Mouse (Mus musculus) ES-E14 (cell line): ENCODE results near the gene Ap1g2. TPM values are rescaled to one million over a fixed set of nuclear protein-coding genes. Genes with fewer than 3 reads are reported as not detected.
A peak's percentile ranks its signal among the peaks of the same experiment; 100 is the strongest.

Experiments used
- DNase-seq: peaks from one replicate; pipeline ENCODE4 v3.0.0-alpha.2; 2013; ENCODE audit warnings: low read depth, low spot score
- H3K27ac ChIP-seq: 2 replicates; pipeline ENCODE4 v1.5.1; 2012; ENCODE audit warnings: low read depth, mild to moderate bottlenecking, low read length, moderate library complexity, mixed read lengths; ENCODE audit not compliant: poor library complexity, insufficient read depth, severe bottlenecking
- H3K36me3 ChIP-seq: 2 replicates; pipeline ENCODE4 v1.6.1; 2012; ENCODE audit warnings: mild to moderate bottlenecking, low read length, moderate library complexity, mixed read lengths; ENCODE audit not compliant: control insufficient read depth, poor library complexity, insufficient read depth, severe bottlenecking
- H3K4me1 ChIP-seq, 2 experiments: fragments of 150-350 bp in 1 of 2; sonication (generic) in 1 of 2; 2 replicates each; pipeline ENCODE4 v1.6.1; 2012; ENCODE audit warnings: low read length in 2 of 2, mild to moderate bottlenecking in 1 of 2, mixed read lengths in 1 of 2; ENCODE audit not compliant: control insufficient read depth in 2 of 2, insufficient read depth in 2 of 2, poor library complexity in 1 of 2
- H3K4me3 ChIP-seq, 2 experiments: fragments of 150-350 bp in 1 of 2; sonication (generic) in 1 of 2; 2 replicates each; pipeline ENCODE4 v1.5.1; 2012; ENCODE audit warnings: low read length in 2 of 2, low read depth in 1 of 2, mild to moderate bottlenecking in 1 of 2, mixed read lengths in 1 of 2; ENCODE audit not compliant: insufficient read depth in 1 of 2, poor library complexity in 1 of 2, severe bottlenecking in 1 of 2
- H3K9ac ChIP-seq: 2 replicates; pipeline ENCODE4 v1.6.1; 2012; ENCODE audit warnings: low read depth, mild to moderate bottlenecking, low read length, mixed read lengths; ENCODE audit not compliant: poor library complexity, insufficient read depth, severe bottlenecking
- H3K9me3 ChIP-seq: fragments of 150-350 bp; sonication (generic); 2 replicates; pipeline ENCODE4 v1.6.1; 2012; ENCODE audit warnings: low read depth, mild to moderate bottlenecking, low read length; ENCODE audit not compliant: control insufficient read depth, insufficient read depth
- CHD2 ChIP-seq: IDR thresholded peaks from 2 replicates; pipeline ENCODE4 v1.6.1; 2014; ENCODE audit warnings: mild to moderate bottlenecking, low read depth, low read length, inconsistent platforms
- HCFC1 ChIP-seq: IDR thresholded peaks from 2 replicates; pipeline ENCODE4 v1.6.1; 2012; ENCODE audit warnings: low read length, inconsistent platforms, borderline replicate concordance; ENCODE audit not compliant: insufficient read depth
- MAFK ChIP-seq: IDR thresholded peaks from 2 replicates; pipeline ENCODE4 v1.6.1; 2014; ENCODE audit warnings: mild to moderate bottlenecking, low read depth, low read length, inconsistent platforms; ENCODE audit not compliant: insufficient read depth
- ZC3H11A ChIP-seq: IDR thresholded peaks from 2 replicates; pipeline ENCODE4 v1.6.1; 2012; ENCODE audit warnings: low read depth, mild to moderate bottlenecking, inconsistent platforms, low read length, borderline replicate concordance
- ZNF384 ChIP-seq: IDR thresholded peaks from 2 replicates; pipeline ENCODE4 v1.6.1; 2012; ENCODE audit warnings: low read depth, low read length, inconsistent platforms
- in situ Hi-C, 2 experiments: fragments of 600-800 bp; cut with MboI; formaldehyde crosslinking; loops; one replicate each; pipeline ENCODE4 v1.15.1; 2025; ENCODE audit warnings: low sequenced_read_pairs in 2 of 2, inconsistent platforms in 1 of 2; ENCODE audit not compliant: unreplicated experiment in 2 of 2
- total RNA-seq: library from RNA; depleted of rRNA; stranded (reverse); fragments of 300-350 nt; gene quantifications from 2 replicates; pipeline ENCODE4 v1.2.3, GENCODE M21; 2012

Ap1g2 gene
- total RNA-seq, 1 experiment = 5.9 TPM

DNA sequence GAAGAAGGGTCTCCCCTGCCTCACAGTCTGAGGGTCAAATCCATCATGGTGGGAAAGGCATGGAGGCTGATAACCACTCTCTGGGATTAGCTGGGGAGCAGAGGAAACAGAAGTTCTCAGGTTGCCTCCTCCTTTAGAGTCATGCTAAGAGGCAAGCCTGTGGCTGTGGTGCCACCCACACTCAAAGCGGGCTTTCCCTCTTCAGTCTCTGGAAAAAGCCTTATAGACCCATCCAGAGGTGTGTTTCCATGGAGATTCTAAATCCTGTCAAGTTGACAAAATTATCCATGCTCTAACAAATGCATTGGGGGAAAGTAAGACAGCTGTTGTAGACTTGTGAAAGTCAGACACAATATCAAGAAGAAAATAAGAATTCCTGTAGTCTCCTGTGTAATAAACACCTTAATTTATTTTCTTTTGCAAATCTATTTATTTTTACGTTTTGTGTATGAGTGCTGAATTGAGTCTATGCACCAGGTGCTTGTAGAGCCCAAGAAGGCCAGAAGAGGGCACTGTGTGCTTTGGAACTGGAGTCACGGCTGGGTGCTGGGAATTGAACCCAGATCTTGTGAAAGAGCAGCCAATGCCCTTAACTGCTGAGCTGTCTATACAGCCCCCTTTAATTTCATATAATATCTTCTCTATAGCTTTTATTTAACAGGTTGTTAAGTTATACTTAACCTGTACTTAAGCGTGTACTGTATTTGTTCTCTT, 13.2 kb upstream of the Ap1g2 start:
- Histone ChIP-seq H3K27ac (no peak overlapping the region), H3K4me1 (peaks cover 0 to 5% of the 10 kb centered on the region in 2 experiments; a peak in 1 of 4 replicates), H3K36me3 (no peaks in the 10 kb centered on the region), H3K9ac (no peak overlapping the region), H3K4me3 (no peak overlapping the region), H3K9me3 (no peaks in the 10 kb centered on the region)
- in situ Hi-C loops = loop anchor here in 1 of 2 experiments (10.0 kb wide), 1 partner anchor 315 kb away; no protein-coding TSS in a partner anchor
- no peak for DNase-seq
- TF ChIP-seq MAFK = no peak
- TF ChIP-seq ZC3H11A = peak; percentile 60; the same call in 1 of the 2 replicates
- no peak for TF ChIP-seq CHD2
- TF ChIP-seq ZNF384 = no peak
- no peak for TF ChIP-seq HCFC1

DNA sequence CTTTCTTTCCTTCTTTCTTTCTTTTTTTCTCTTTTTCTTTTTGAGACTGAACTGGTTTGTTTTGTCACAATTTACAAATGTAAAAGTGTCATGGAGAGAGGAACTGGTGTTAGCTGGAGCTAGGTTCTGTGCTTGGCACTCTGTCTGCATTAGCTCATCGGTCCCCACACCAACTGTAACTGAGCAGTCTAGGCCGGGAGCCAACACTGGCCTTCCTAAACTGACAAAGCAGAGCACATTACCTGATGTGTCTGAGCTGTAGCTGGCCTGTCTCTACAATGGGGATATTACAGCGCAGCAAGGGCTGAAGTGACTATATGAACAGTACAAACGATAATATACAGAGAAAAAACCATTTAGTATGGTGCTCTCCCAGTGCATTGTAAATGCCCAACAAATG, 12.5 kb upstream of the Ap1g2 start:
- in situ Hi-C loops = no loop called here
- H3K4me1 ChIP-seq = peaks cover 5 to 10% of the 10 kb centered on the region in 2 experiments; a peak in 3 of 4 replicates
- H3K36me3 ChIP-seq = no peaks in the 10 kb centered on the region
- no peak overlapping the region for H3K27ac ChIP-seq
- no peaks in the 10 kb centered on the region for H3K9me3 ChIP-seq
- TF ChIP-seq ZNF384 (no peak), HCFC1 (no peak), MAFK (no peak), CHD2 (no peak), ZC3H11A (no peak)
- no peak overlapping the region for H3K4me3 ChIP-seq
- DNase-seq = no peak
- H3K9ac ChIP-seq = no peak overlapping the region

DNA sequence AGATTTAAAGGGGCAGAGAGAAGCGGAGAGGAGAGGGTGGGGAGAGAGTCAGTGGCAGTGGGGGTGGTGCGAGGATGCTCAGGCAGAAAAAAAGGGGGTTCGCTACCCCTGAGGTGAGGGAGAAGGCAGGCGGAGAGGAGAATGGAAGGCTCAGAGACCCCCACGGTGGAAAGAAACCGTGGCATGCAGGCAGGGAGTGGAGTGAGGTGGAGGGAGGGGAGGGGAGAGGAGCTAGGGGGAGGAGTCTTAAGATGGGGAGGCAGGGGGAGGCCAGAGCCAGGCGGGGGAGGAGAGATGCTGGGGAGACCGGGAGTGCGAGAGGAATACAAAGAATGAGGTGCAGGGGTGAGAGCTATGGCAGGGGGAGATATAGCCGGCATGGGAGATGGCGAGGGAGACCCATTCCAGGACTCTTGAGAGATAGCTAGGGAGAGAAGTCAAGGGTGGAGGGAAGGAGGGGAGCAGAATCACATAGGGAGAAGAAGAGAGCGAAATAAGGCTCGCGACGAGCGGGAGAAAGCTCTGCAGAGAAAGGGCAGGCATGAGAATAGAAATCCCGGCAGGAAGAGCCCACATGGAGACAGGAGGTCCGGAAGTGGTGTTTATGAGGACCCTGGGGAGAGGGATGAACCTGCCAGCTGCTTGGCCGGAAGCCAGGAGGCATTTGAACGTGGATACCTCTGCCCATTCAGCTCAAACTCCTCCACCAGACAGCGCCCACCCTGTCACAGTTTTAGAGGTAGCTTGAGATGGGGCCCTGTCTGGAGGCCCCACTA, 10.2 kb upstream of the Ap1g2 start, which contains the start of gene Jph4:
TSS of gene Jph4 (minus strand) at position 511 of the 776 bp plus-strand sequence.
- no peak for DNase-seq
- Histone ChIP-seq H3K4me1 (peaks cover 5 to 11% of the 10 kb centered on the region in 2 experiments; a peak in 3 of 4 replicates), H3K27ac (no peak within 1 kb of the TSS), H3K9ac (peak within 1 kb of the TSS; percentile 62), H3K36me3 (no peaks in the 10 kb centered on the region), H3K9me3 (no peaks in the 10 kb centered on the region), H3K4me3 (peak within 1 kb of the TSS; percentile 66 to 89)
- TF ChIP-seq ZC3H11A = no peak
- TF ChIP-seq HCFC1 = no peak
- TF ChIP-seq CHD2 = no peak
- no peak for TF ChIP-seq MAFK
- no peak for TF ChIP-seq ZNF384
- in situ Hi-C loops = no loop called here

DNA sequence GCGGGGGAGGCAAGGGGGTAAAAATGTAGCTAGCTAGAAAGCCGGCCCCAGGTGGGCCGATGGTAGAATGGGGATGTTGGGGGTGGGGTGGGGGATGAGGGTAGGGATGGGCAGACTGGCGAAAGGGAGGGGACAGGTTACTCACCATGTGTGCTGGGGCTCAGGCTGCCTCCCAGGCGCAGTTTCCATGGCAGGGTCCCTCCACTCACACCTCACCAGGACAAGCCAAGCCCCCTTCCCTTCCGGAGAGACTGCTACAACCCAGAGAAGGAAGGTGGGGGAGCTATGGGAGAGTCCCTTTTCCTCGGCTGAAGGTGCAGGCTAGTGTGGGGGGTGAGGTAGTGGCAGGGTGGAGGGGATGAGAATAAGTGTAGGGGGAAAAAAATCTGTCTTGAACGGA, 9.5 kb upstream of the Ap1g2 start:
- Histone ChIP-seq H3K4me1 (peaks cover 5 to 11% of the 10 kb centered on the region in 2 experiments; a peak in 3 of 4 replicates), H3K9ac (peak overlapping the region; percentile 62), H3K36me3 (no peaks in the 10 kb centered on the region), H3K27ac (no peak overlapping the region), H3K9me3 (no peaks in the 10 kb centered on the region), H3K4me3 (peak overlapping the region; percentile 66 to 89)
- no peak for TF ChIP-seq HCFC1
- TF ChIP-seq CHD2 = no peak
- TF ChIP-seq ZNF384 = no peak
- TF ChIP-seq ZC3H11A = no peak
- no peak for TF ChIP-seq MAFK
- in situ Hi-C loops = no loop called here
- no peak for DNase-seq
